Mouse (Mus musculus) hindbrain, embryonic 14.5 days (tissue): ENCODE data around the gene Ric8a. TPM values are rescaled to one million over a fixed set of nuclear protein-coding genes. Genes with fewer than 3 reads are reported as not detected.

ENCODE experiments used
- ATAC-seq: fragments of 200-750 bp; cut with Nextera tagmentation; 2 replicates; pipeline ENCODE4 v1.8.0; 2017; ENCODE audit warnings: moderate number of reproducible peaks, mild to moderate bottlenecking, moderate TSS enrichment, moderate library complexity; ENCODE audit not compliant: low FRiP score
- DNase-seq: peaks from one replicate; pipeline ENCODE4 v3.0.0-alpha.2; 2015; ENCODE audit warnings: low spot score
- H3K27ac ChIP-seq: fragments of 300-500 bp; sonication (generic); 2 replicates; pipeline ENCODE4 v1.5.1; 2014; ENCODE audit warnings: mild to moderate bottlenecking, moderate library complexity
- H3K27me3 ChIP-seq: fragments of 300-500 bp; sonication (generic); 2 replicates; pipeline ENCODE4 v1.6.1; 2014; ENCODE audit warnings: mild to moderate bottlenecking, low read length, mixed read lengths; ENCODE audit not compliant: control insufficient read depth, insufficient read depth
- H3K36me3 ChIP-seq: fragments of 300-500 bp; sonication (generic); replicated peaks from 2 replicates; pipeline ENCODE4 v1.6.1; 2014; ENCODE audit not compliant: control insufficient read depth, insufficient read depth
- H3K4me1 ChIP-seq: fragments of 300-500 bp; sonication (generic); replicated peaks from 2 replicates; pipeline ENCODE4 v1.6.1; 2014; ENCODE audit warnings: antibody characterized with exemption, low read length, mixed read lengths; ENCODE audit not compliant: control insufficient read depth, insufficient read depth
- H3K4me2 ChIP-seq: fragments of 300-500 bp; sonication (generic); replicated peaks from 2 replicates; pipeline ENCODE4 v1.6.1; 2014; ENCODE audit warnings: mild to moderate bottlenecking, moderate library complexity
- H3K4me3 ChIP-seq: fragments of 300-500 bp; sonication (generic); replicated peaks from 2 replicates; pipeline ENCODE4 v1.5.1; 2014; ENCODE audit warnings: mild to moderate bottlenecking, low read length
- H3K9ac ChIP-seq: fragments of 300-500 bp; sonication (generic); 2 replicates; pipeline ENCODE4 v1.6.1; 2014
- H3K9me3 ChIP-seq: fragments of 300-500 bp; sonication (generic); 2 replicates; pipeline ENCODE4 v1.6.1; 2016; ENCODE audit warnings: low read length; ENCODE audit not compliant: control insufficient read depth
- WGBS: fragments of 180-500 bp; shearing (Covaris S2); extraction: QIAGEN DNeasy Blood & Tissue Kit; methylation state at CpG from one replicate; pipeline ENCODE4 v1.1.7; 2014; 5-methylcytosine and 5-hydroxymethylcytosine counted together
- polyA plus RNA-seq: library from polyadenylated mRNA; unstranded; fragments of >200 nt; fragmentation: Nextera tagmentation; extraction: Ambion mirVana; gene quantifications from 2 replicates; pipeline ENCODE4 v1.2.1, GENCODE M21; 2014

Gene Ric8a
- polyA plus RNA-seq, 1 experiment from 2014 or later = 92.8 TPM

- Histone ChIP-seq H3K4me1 (0 out of 2 replicates have a peak, but pooled peaks cover 4% of the 10 kb centered on the region), H3K36me3 (no peaks in the 10 kb centered on the region), H3K27ac (no peak overlapping the region), H3K9me3 (no peaks in the 10 kb centered on the region), H3K9ac (no peak overlapping the region), H3K4me3 (no peak overlapping the region), H3K4me2 (no peak overlapping the region), H3K27me3 (no peaks in the 10 kb centered on the region)
- WGBS = 74% methylated on average over 3 of the region's 3 CpGs
- DNase-seq (no peak), ATAC-seq (no peak)
Observed at GRCm38 (mm10) chr7:140912293-140912692, 55.5 kb downstream of the Ric8a start.

DNA sequence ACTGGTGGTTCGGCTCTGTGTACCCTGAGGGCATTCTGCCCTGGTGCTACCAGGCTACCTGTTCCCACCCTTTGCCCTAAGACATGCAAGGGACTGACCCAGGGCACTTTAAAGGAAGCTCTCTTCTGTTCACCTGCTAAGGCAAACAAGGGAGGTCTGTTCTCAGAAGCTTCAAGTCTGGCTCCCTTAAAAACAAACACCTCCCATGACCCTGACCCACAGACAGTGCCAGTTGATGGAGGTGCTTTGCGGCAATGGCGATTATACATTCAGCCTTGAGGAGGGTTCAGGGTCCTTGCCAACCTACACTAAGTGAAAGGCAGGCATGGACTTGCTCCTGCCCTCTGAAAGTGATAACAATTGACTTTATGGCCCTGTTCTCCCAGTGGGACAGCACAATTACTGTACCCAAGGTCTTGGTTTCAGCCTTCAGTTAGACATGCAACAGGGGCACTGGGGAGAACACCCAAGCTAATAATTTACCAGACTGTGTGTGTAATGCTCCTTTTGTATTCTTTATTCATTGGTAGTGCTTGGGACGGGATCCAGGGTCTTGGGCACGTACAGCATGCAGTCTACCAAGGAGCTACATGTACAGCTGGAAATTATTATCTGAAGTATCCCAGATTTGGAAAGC, 56.2 kb downstream of the Ric8a start:
- Histone ChIP-seq H3K4me3 (no peak overlapping the region), H3K9ac (no peak overlapping the region), H3K27me3 (no peaks in the 10 kb centered on the region), H3K4me1 (0 out of 2 replicates have a peak, but pooled peaks cover 4% of the 10 kb centered on the region), H3K9me3 (no peaks in the 10 kb centered on the region), H3K4me2 (no peak overlapping the region), H3K27ac (no peak overlapping the region), H3K36me3 (no peaks in the 10 kb centered on the region)
- ATAC-seq (no peak), DNase-seq (no peak)
- WGBS = 77% methylated on average over 5 of the region's 5 CpGs

Other genes with a start within 250 kb of the Ric8a start
- not detected in 2 replicates for gene Olfr61, start 228.0 kb upstream of the Ric8a start, polyA plus RNA-seq
- gene Olfr53, start 210.5 kb upstream of the Ric8a start, polyA plus RNA-seq = not detected in 2 replicates
- gene Olfr539, start 197.0 kb upstream of the Ric8a start, polyA plus RNA-seq = 0.03 TPM in 1 of 2 replicates, not detected in the other
- gene Olfr45, start 175.0 kb upstream of the Ric8a start, polyA plus RNA-seq = not detected in 2 replicates
- not detected in 2 replicates for gene Olfr541, start 159.7 kb upstream of the Ric8a start, polyA plus RNA-seq
- gene Cyp2e1, start 93.2 kb upstream of the Ric8a start, polyA plus RNA-seq = not detected in 2 replicates
- 0.47 and 0.62 TPM in 2 replicates for gene Syce1, start 69.1 kb upstream of the Ric8a start, polyA plus RNA-seq
- 33.7 and 33.9 TPM in 2 replicates for gene Zfp941, start 34.8 kb upstream of the Ric8a start, polyA plus RNA-seq
- 0.31 TPM in 1 of 2 replicates, not detected in the other for gene Urah, start 21.9 kb upstream of the Ric8a start, polyA plus RNA-seq
- not detected in 2 replicates for gene Scgb1c1, start 11.4 kb upstream of the Ric8a start, polyA plus RNA-seq
- 0.14 TPM in 1 of 2 replicates, not detected in the other for gene Odf3, start 9.2 kb upstream of the Ric8a start, polyA plus RNA-seq
- gene Gm45785, start 626 bp upstream of the Ric8a start, polyA plus RNA-seq = 0.35 TPM in 1 of 2 replicates, not detected in the other
- gene Bet1l, start 620 bp downstream of the Ric8a start, polyA plus RNA-seq = 40.1 and 50.5 TPM in 2 replicates
- gene Psmd13, start 25.0 kb downstream of the Ric8a start, polyA plus RNA-seq = 177 and 185 TPM in 2 replicates
- gene Sirt3, start 25.4 kb downstream of the Ric8a start, polyA plus RNA-seq = 44.4 and 47.5 TPM in 2 replicates
- gene Cox8b, start 43.5 kb downstream of the Ric8a start, polyA plus RNA-seq = not detected in 2 replicates
- 0.60 and 1.4 TPM in 2 replicates for gene Nlrp6, start 63.9 kb downstream of the Ric8a start, polyA plus RNA-seq
- 8.2 and 9.2 TPM in 2 replicates for gene Pgghg, start 84.4 kb downstream of the Ric8a start, polyA plus RNA-seq
- 0.55 TPM in 1 of 2 replicates, not detected in the other for gene Ifitm5, start 93.3 kb downstream of the Ric8a start, polyA plus RNA-seq
- gene Gm45717, start 99.0 kb downstream of the Ric8a start, polyA plus RNA-seq = not detected in 2 replicates
- 201 and 234 TPM in 2 replicates for gene Ifitm2, start 99.0 kb downstream of the Ric8a start, polyA plus RNA-seq
- 16.8 and 21.9 TPM in 2 replicates for gene Ifitm1, start 110.3 kb downstream of the Ric8a start, polyA plus RNA-seq
- gene Ifitm3, start 153.8 kb downstream of the Ric8a start, polyA plus RNA-seq = 28.3 and 45.1 TPM in 2 replicates
- 0.95 and 1.1 TPM in 2 replicates for gene Ifitm6, start 161.0 kb downstream of the Ric8a start, polyA plus RNA-seq
- not detected in 2 replicates for gene Gm17387, start 172.2 kb downstream of the Ric8a start, polyA plus RNA-seq
- 38.4 and 41.5 TPM in 2 replicates for gene B4galnt4, start 204.1 kb downstream of the Ric8a start, polyA plus RNA-seq
- gene Pkp3, start 221.3 kb downstream of the Ric8a start, polyA plus RNA-seq = not detected in 2 replicates
- gene Sigirr, start 243.6 kb downstream of the Ric8a start, polyA plus RNA-seq = 2.5 and 3.1 TPM in 2 replicates